ENCODE assay signal across 17 mouse cellular contexts in the genomic region with DNA sequence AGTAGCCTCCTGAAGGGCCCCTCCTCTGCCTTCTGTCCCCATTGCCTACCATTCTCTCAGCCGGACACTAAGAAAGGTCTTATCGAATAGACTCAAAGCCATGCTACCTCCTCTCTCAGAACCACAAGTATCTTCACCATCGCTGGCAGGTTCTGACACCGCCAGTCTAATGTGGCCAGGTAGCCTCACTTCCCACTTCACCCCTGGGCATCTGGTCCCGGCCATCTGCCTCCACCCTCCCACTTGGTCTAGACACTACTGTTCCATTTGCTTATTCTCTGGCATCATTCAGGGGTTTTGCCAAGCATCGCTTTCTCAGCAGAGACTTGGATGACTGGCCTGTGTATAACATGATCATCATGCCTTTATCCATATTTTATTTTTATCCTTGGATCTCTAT.
"Had no signal": no experiment of that assay in that cellular context is flagged by ENCODE, and none has a peak within 500 bp of the region (broad histone marks: within the 10 kb centered on the region; RNA-seq: fewer than 3 reads in every experiment).

No protein-coding gene starts in this region.

- DNase-seq: kidney, postnatal 10 days; kidney, postnatal 36 days; liver, embryonic 13.5 days; lung, adult 2 months; lung, postnatal 14 days; lung, postnatal 4 days; midbrain, embryonic 14.5 days; right cerebral cortex, adult 18-20 months; right cerebral cortex, postnatal 14 days; right cerebral cortex, postnatal 4 days; thymus, adult 2 months; thymus, postnatal 14 days; thymus, postnatal 4 days had no signal

- H3K27me3 ChIP-seq: kidney, embryonic 15.5 days; limb, embryonic 13.5 days; liver, embryonic 13.5 days had no signal

- H3K27ac ChIP-seq: kidney, embryonic 15.5 days; limb, embryonic 10.5 days; limb, embryonic 13.5 days; liver, embryonic 13.5 days; stomach, postnatal 0 days had no signal

- H3K4me1 ChIP-seq: limb, embryonic 10.5 days; limb, embryonic 13.5 days had no signal

- H3K4me3 ChIP-seq: kidney, embryonic 15.5 days; limb, embryonic 10.5 days; limb, embryonic 13.5 days; liver, embryonic 13.5 days had no signal
